Mouse (Mus musculus) brain, embryonic 14.5 days (tissue): Measurements from ENCODE around the gene Samd10.

Experiments used
- CTCF ChIP-seq: fragments of 200-500 bp; IDR thresholded peaks from 2 replicates; pipeline ENCODE4 v1.5.1; 2012; ENCODE audit warnings: inconsistent platforms, mild to moderate bottlenecking, moderate library complexity, borderline replicate concordance; ENCODE audit not compliant: insufficient read depth, insufficient read length; ENCODE audit errors: extremely low read depth
- POLR2A ChIP-seq: fragments of 200-500 bp; IDR thresholded peaks from 2 replicates; pipeline ENCODE4 v1.6.1; 2012; ENCODE audit warnings: mild to moderate bottlenecking, inconsistent platforms, borderline replicate concordance; ENCODE audit not compliant: poor library complexity, insufficient read depth, insufficient read length, severe bottlenecking; ENCODE audit errors: extremely low read depth

DNA sequence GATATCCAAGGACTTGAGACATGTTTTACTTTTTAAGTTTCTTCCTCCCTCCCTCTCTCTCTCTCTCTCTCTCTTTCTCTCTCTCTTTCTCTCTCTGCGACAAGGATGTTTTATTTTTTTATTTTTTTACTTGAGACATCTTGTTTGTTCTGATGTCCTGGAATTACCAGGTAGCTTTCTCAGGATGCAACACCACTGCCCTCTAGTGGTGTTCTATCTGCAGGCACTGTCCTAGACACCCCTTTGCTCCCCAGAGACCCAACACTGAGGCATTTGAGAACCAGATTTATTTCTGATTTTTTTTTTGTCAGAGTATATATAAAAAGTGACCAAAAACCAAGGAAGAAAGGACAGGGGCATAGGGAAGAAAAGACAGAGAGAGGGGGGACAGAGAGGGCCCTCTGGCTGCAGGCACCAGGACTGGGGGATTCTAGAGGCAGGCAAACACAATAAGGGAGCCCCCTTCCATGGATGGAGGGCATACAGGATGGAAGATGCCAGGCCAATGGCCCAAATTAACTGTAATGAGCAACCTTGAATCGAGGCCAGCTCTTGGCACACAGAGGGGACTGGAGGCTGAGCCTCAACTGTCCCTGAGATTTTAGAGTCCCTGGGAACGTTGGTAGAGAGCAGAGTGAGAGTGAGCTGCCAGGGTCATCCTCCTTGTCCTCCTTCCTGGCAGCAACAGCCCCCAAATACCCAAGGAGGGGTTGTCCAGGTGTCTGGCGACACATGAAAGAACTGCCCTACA is 3.9 kb downstream of the Samd10 start:
- no peak for TF ChIP-seq POLR2A
- peak; percentile 69; the same call in 1 of the 2 replicates for TF ChIP-seq CTCF
